Comparison of ENCODE assay signal across 15 mouse cellular contexts in the genomic region with DNA sequence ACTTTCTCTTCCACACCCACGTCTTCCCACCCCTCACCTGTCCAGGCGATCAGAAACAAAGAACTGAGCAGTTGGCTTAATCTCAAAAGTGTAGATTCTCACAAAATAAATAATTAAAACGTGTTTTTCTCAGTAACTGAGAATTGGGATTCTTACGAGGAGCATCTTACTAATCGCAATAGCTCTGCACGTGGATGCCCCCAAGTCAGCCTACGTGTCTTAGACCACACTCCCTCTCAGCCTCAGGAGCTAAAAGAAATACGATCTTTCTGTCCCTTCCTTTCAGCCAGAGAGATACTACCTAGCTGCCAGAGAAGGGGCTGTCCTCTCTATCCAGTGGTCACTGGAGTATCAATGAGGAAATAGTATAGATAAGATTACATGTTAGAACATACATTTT.
"Had no signal": no experiment of that assay in that cellular context is flagged by ENCODE, and none has a peak within 500 bp of the region (broad histone marks: within the 10 kb centered on the region; RNA-seq: fewer than 3 reads in every experiment).

No protein-coding gene starts in this region.

- H3K4me2 ChIP-seq: lung, embryonic 15.5 days; midbrain, embryonic 12.5 days; neural tube, embryonic 13.5 days; neural tube, embryonic 15.5 days; stomach, embryonic 15.5 days had no signal

- H3K9ac ChIP-seq: liver, postnatal 0 days; lung, embryonic 15.5 days; midbrain, embryonic 12.5 days; neural tube, embryonic 13.5 days; neural tube, embryonic 15.5 days; stomach, embryonic 15.5 days had no signal

- H3K4me1 ChIP-seq: midbrain, embryonic 10.5 days; stomach, embryonic 15.5 days had no signal

- H3K27ac ChIP-seq: lung, embryonic 15.5 days; midbrain, embryonic 10.5 days; midbrain, embryonic 12.5 days; neural tube, embryonic 13.5 days; neural tube, embryonic 15.5 days; stomach, embryonic 15.5 days; stomach, postnatal 0 days had no signal

- DNase-seq: liver, postnatal 0 days; lung, adult 2 months; lung, postnatal 14 days; lung, postnatal 36 days; midbrain, embryonic 14.5 days; right cerebral cortex, postnatal 14 days; thymus, adult 2 months had no signal

- H3K4me3 ChIP-seq: lung, embryonic 15.5 days; midbrain, embryonic 10.5 days; midbrain, embryonic 12.5 days; myocyte; neural tube, embryonic 13.5 days; neural tube, embryonic 15.5 days; stomach, embryonic 15.5 days had no signal

- H3K9me3 ChIP-seq: lung, embryonic 15.5 days; midbrain, embryonic 10.5 days; midbrain, embryonic 12.5 days; neural tube, embryonic 13.5 days; neural tube, embryonic 15.5 days; stomach, embryonic 15.5 days had no signal

- H3K27me3 ChIP-seq: lung, embryonic 15.5 days; midbrain, embryonic 12.5 days; neural tube, embryonic 13.5 days; neural tube, embryonic 15.5 days; stomach, embryonic 15.5 days had no signal

- H3K36me3 ChIP-seq: lung, embryonic 15.5 days; midbrain, embryonic 10.5 days; midbrain, embryonic 12.5 days; neural tube, embryonic 13.5 days; neural tube, embryonic 15.5 days; stomach, embryonic 15.5 days had no signal
